Mouse (Mus musculus): ENCODE data around the gene Chchd6. TPM values are rescaled to one million over a fixed set of nuclear protein-coding genes. Genes with fewer than 3 reads are reported as not detected.

Gene Chchd6
- total and polyA plus RNA-seq, 2 experiments from 2014 or later: 182 to 192 TPM

DNA sequence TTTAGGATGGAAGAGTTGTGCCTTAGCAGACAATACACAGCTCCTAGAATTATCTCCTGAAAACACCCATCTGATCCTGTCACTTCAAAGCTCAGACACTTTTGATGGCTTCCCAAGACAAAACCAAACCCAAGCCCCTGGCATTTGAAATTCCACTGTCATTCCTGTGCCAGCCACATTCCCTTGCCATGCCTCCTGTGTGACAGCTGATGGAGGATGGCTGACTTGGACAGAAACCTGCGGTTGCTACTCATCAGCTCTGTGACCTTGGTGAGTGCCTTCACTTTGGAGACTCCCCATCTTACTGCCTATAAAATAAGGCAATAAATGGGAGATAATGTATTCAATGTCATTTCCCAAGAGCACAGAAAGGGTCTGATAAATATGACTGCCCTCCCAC is 195.9 kb downstream of the Chchd6 start:
- TF ChIP-seq CTCF (IDR thresholded peaks at IDR 0.05): no peak
- Histone ChIP-seq H3K9me3 (ENCODE audit: low read length) (no peaks in the 10 kb centered on the region), H3K9ac (replicated peaks; ENCODE audit: low read length, poor library complexity, severe bottlenecking) (no peak overlapping the region), H3K36me3 (ENCODE audit: insufficient read depth, low read length) (no peaks in the 10 kb centered on the region), H3K27ac (ENCODE audit: low read depth, low read length) (no peak overlapping the region), H3K27me3 (ENCODE audit: insufficient read depth, low read length) (no peaks in the 10 kb centered on the region), H3K4me3 (ENCODE audit: low read depth, low read length) (no peak overlapping the region), H3K4me1 (ENCODE audit: insufficient read depth, low read length) (no peaks in the 10 kb centered on the region), H3K4me2 (ENCODE audit: low read depth, low read length, poor library complexity, severe bottlenecking) (no peak overlapping the region)
- DNase-seq (ENCODE audit: low spot score) (no peak), ATAC-seq (ENCODE audit: low FRiP score) (no peak)
- WGBS: 97% methylated on average over 1 of the region's 1 CpGs

- ATAC-seq (ENCODE audit: low FRiP score): no peak
- Histone ChIP-seq H3K9ac (replicated peaks; ENCODE audit: low read length, poor library complexity, severe bottlenecking) (no peak overlapping the region), H3K4me3 (ENCODE audit: low read depth, low read length) (no peak overlapping the region), H3K36me3 (ENCODE audit: insufficient read depth, low read length) (no peaks in the 10 kb centered on the region), H3K27ac (ENCODE audit: low read depth, low read length) (no peak overlapping the region), H3K4me1 (ENCODE audit: insufficient read depth, low read length) (no peaks in the 10 kb centered on the region), H3K9me3 (ENCODE audit: low read length) (no peaks in the 10 kb centered on the region), H3K27me3 (ENCODE audit: insufficient read depth, low read length) (no peaks in the 10 kb centered on the region), H3K4me2 (ENCODE audit: low read depth, low read length, poor library complexity, severe bottlenecking) (no peak overlapping the region)
- no peak for DNase-seq (ENCODE audit: low spot score)
- TF ChIP-seq CTCF (IDR thresholded peaks at IDR 0.05): no peak
- 81% methylated on average over 4 of the region's 4 CpGs for WGBS
Observed at GRCm38 (mm10) chr6:89397919-89398318, 197.5 kb downstream of the Chchd6 start.

GRCm38 (mm10) chr6:89393820-89394219 is 201.6 kb downstream of the Chchd6 start:
- no peak overlapping the region for H3K4me2 ChIP-seq (ENCODE audit: low read depth, low read length, poor library complexity, severe bottlenecking)
- no peak for TF ChIP-seq CTCF (IDR thresholded peaks at IDR 0.05)

DNA sequence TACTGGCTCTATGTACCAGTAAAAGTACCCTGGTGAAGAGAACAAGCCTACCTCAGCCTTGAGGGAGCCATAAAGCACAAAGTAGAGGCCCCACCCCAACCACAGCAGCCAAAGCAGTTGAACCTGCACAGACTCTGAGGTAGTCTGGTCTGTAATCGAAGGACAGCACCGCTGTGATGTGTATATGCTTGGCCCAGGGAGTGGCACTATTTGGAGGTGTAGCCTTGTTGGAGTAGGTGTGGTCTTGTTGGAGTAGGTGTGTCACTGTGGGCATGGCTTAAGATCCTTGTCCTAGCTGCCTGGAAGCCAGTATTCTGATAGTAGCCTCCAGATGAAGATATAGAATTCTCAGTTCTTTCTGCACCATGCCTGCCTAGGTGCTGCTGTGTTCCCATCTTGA is 203.2 kb downstream of the Chchd6 start:
- DNase-seq (ENCODE audit: low spot score): no peak
- 89% methylated on average over 2 of the region's 2 CpGs for WGBS
- no peak overlapping the region for H3K27ac ChIP-seq (ENCODE audit: low read depth, low read length)
- H3K9ac ChIP-seq (replicated peaks; ENCODE audit: low read length, poor library complexity, severe bottlenecking): no peak overlapping the region
- H3K4me2 ChIP-seq (ENCODE audit: low read depth, low read length, poor library complexity, severe bottlenecking): no peak overlapping the region
- H3K9me3 ChIP-seq (ENCODE audit: low read length): no peaks in the 10 kb centered on the region
- ATAC-seq (ENCODE audit: low FRiP score): no peak
- no peaks in the 10 kb centered on the region for H3K36me3 ChIP-seq (ENCODE audit: insufficient read depth, low read length)
- no peaks in the 10 kb centered on the region for H3K4me1 ChIP-seq (ENCODE audit: insufficient read depth, low read length)
- no peaks in the 10 kb centered on the region for H3K27me3 ChIP-seq (ENCODE audit: insufficient read depth, low read length)
- no peak for TF ChIP-seq CTCF (IDR thresholded peaks at IDR 0.05)
- H3K4me3 ChIP-seq (ENCODE audit: low read depth, low read length): no peak overlapping the region

More at GRCm38 (mm10) chr6:89393820-89394219, 201.6 kb downstream of the Chchd6 start:
- H3K4me1 ChIP-seq (ENCODE audit: insufficient read depth, low read length): no peaks in the 10 kb centered on the region
- H3K36me3 ChIP-seq (ENCODE audit: insufficient read depth, low read length): no peaks in the 10 kb centered on the region
- no peak for DNase-seq (ENCODE audit: low spot score)
- no peaks in the 10 kb centered on the region for H3K9me3 ChIP-seq (ENCODE audit: low read length)
- WGBS: 100% methylated on average over 2 of the region's 2 CpGs
- no peak overlapping the region for H3K9ac ChIP-seq (replicated peaks; ENCODE audit: low read length, poor library complexity, severe bottlenecking)
- no peak overlapping the region for H3K27ac ChIP-seq (ENCODE audit: low read depth, low read length)
- no peak overlapping the region for H3K4me3 ChIP-seq (ENCODE audit: low read depth, low read length)
- H3K27me3 ChIP-seq (ENCODE audit: insufficient read depth, low read length): no peaks in the 10 kb centered on the region
- no peak for ATAC-seq (ENCODE audit: low FRiP score)

- Histone ChIP-seq H3K4me1 (ENCODE audit: insufficient read depth, low read length) (no peaks in the 10 kb centered on the region), H3K27me3 (ENCODE audit: insufficient read depth, low read length) (no peaks in the 10 kb centered on the region), H3K4me3 (ENCODE audit: low read depth, low read length) (no peak overlapping the region), H3K9me3 (ENCODE audit: low read length) (no peaks in the 10 kb centered on the region), H3K9ac (replicated peaks; ENCODE audit: low read length, poor library complexity, severe bottlenecking) (no peak overlapping the region), H3K27ac (ENCODE audit: low read depth, low read length) (no peak overlapping the region), H3K36me3 (ENCODE audit: insufficient read depth, low read length) (no peaks in the 10 kb centered on the region), H3K4me2 (ENCODE audit: low read depth, low read length, poor library complexity, severe bottlenecking) (no peak overlapping the region)
- ATAC-seq (ENCODE audit: low FRiP score): no peak
- 75% methylated on average over 7 of the region's 7 CpGs for WGBS
- TF ChIP-seq CTCF (IDR thresholded peaks at IDR 0.05): no peak
- no peak for DNase-seq (ENCODE audit: low spot score)
Observed at GRCm38 (mm10) chr6:89389771-89390170, 205.7 kb downstream of the Chchd6 start.

DNA sequence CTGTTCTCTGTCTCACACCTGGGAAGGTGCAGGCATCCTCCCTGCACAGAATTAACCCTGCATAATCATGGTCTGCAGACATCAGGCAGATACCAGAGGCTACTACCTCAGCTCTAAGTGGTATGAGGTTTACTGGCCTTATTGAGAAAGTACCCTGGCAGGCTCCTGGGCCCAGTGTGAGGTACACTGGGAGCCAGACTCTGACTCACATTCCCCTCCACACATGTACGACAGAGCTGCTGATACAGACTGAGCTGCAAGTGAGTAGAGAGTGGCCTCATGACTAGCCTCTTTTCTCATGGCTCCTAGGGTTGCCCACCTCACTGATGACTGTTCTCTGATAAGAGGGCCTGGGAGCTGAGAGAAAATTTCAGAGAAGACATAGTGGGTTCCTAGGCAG is 208.5 kb downstream of the Chchd6 start:
- no peak for TF ChIP-seq CTCF (IDR thresholded peaks at IDR 0.05)
- H3K4me1 ChIP-seq (ENCODE audit: insufficient read depth, low read length): no peaks in the 10 kb centered on the region
- H3K36me3 ChIP-seq (ENCODE audit: insufficient read depth, low read length): 0 out of 2 replicates have a peak, but pooled peaks cover 2% of the 10 kb centered on the region
- no peak overlapping the region for H3K4me2 ChIP-seq (ENCODE audit: low read depth, low read length, poor library complexity, severe bottlenecking)
- no peaks in the 10 kb centered on the region for H3K27me3 ChIP-seq (ENCODE audit: insufficient read depth, low read length)
- ATAC-seq (ENCODE audit: low FRiP score) (no peak), DNase-seq (ENCODE audit: low spot score) (no peak)
- H3K9me3 ChIP-seq (ENCODE audit: low read length): no peaks in the 10 kb centered on the region
- no peak overlapping the region for H3K4me3 ChIP-seq (ENCODE audit: low read depth, low read length)
- H3K27ac ChIP-seq (ENCODE audit: low read depth, low read length): no peak overlapping the region
- no peak overlapping the region for H3K9ac ChIP-seq (replicated peaks; ENCODE audit: low read length, poor library complexity, severe bottlenecking)
- 74% methylated on average over 1 of the region's 1 CpGs for WGBS
